Mouse (Mus musculus) hematopoietic stem cell, adult 5-6 weeks (primary cell): ENCODE results near the gene Scn1a. TPM values are rescaled to one million over a fixed set of nuclear protein-coding genes. Genes with fewer than 3 reads are reported as not detected.
A peak's percentile ranks its signal among the peaks of the same experiment; 100 is the strongest.

ENCODE experiments used
- ATAC-seq, 2 experiments: fragments of 125-278 bp in 1 of 2; replicated peaks in 1 of 2; 2 replicates each; pipeline ENCODE4 v1.8.0; 2016 to 2017; ENCODE audit warnings: inconsistent platforms in 2 of 2, mild to moderate bottlenecking in 2 of 2, moderate number of reproducible peaks in 2 of 2, low read depth in 1 of 2, moderate TSS enrichment in 1 of 2; ENCODE audit not compliant: low FRiP score in 2 of 2, poor library complexity in 2 of 2, severe bottlenecking in 2 of 2, insufficient read depth in 1 of 2, low TSS enrichment in 1 of 2
- total RNA-seq: library from RNA; stranded (forward); fragments of 172-1452, 232-1000 nt; gene quantifications from 2 replicates; pipeline ENCODE4 v1.2.3, GENCODE M21; 2017

Scn1a gene
- total RNA-seq = not detected in 2 replicates

- no peak; a peak in 1 of 4 replicates for ATAC-seq
Observed at GRCm38 (mm10) chr2:66440711-66441110, at the start of gene Scn1a. TSS of gene Scn1a (minus strand) at chr2:66440840.

- no peak for ATAC-seq
Observed at GRCm38 (mm10) chr2:66478395-66478794, 37.8 kb upstream of the Scn1a start.

- ATAC-seq = no peak
Observed at GRCm38 (mm10) chr2:66473181-66473822, 32.7 kb upstream of the Scn1a start.

- no peak for ATAC-seq
Observed at GRCm38 (mm10) chr2:66465484-66465883, 24.8 kb upstream of the Scn1a start.

GRCm38 (mm10) chr2:66464874-66465458 is 24.3 kb upstream of the Scn1a start:
- no peak for ATAC-seq

GRCm38 (mm10) chr2:66463916-66464315 is 23.3 kb upstream of the Scn1a start:
- no peak for ATAC-seq

- ATAC-seq = no peak
Observed at GRCm38 (mm10) chr2:66462458-66462857, 21.8 kb upstream of the Scn1a start.

- no peak for ATAC-seq
Observed at GRCm38 (mm10) chr2:66439764-66440471, 722 bp downstream of the Scn1a start.

GRCm38 (mm10) chr2:66436286-66436685 is 4.4 kb downstream of the Scn1a start:
- ATAC-seq = no peak

- peak; percentile 66 to 67 for ATAC-seq
Observed at GRCm38 (mm10) chr2:66409740-66410290, 30.8 kb downstream of the Scn1a start.

GRCm38 (mm10) chr2:66408899-66409739 is 31.5 kb downstream of the Scn1a start:
- no peak for ATAC-seq

GRCm38 (mm10) chr2:66408456-66408855 is 32.2 kb downstream of the Scn1a start:
- no peak; a peak in 1 of 4 replicates for ATAC-seq

- no peak for ATAC-seq
Observed at GRCm38 (mm10) chr2:66392586-66392985, 48.1 kb downstream of the Scn1a start.

GRCm38 (mm10) chr2:66367957-66368356 is 72.7 kb downstream of the Scn1a start:
- ATAC-seq = no peak

GRCm38 (mm10) chr2:66350590-66350989 is 90.0 kb downstream of the Scn1a start:
- no peak for ATAC-seq

- ATAC-seq = no peak
Observed at GRCm38 (mm10) chr2:66346622-66347021, 94.0 kb downstream of the Scn1a start.

- no peak for ATAC-seq
Observed at GRCm38 (mm10) chr2:66346181-66346580, 94.5 kb downstream of the Scn1a start.
